Comparison of ENCODE assay signal across 8 mouse cellular contexts in genomic region chr4:44292534-44292933, GRCm38 (mm10). TPM values are rescaled to one million over a fixed set of nuclear protein-coding genes. Genes with fewer than 3 reads are reported as not detected.
DNase-seq lines count a peak whose midpoint lies in the region; TF ChIP-seq lines count a peak whose summit lies in the region.
"Had no signal": no experiment of that assay in that cellular context is flagged by ENCODE, and none has a peak within 500 bp of the region (broad histone marks: within the 10 kb centered on the region; RNA-seq: fewer than 3 reads in every experiment).

No protein-coding gene starts in this region.

- H3K27ac ChIP-seq in cortical plate, adult 2 months (ENCODE audit: insufficient read depth, low read length): no peak overlapping the region
- H3K27ac ChIP-seq: limb, embryonic 12.5 days had no signal

- peaks cover 3% of the 10 kb centered on the region for H3K4me1 ChIP-seq in cortical plate, adult 2 months (ENCODE audit: control insufficient read depth, insufficient read depth, low read length)
- H3K4me1 ChIP-seq: limb, embryonic 12.5 days had no signal

- TF ChIP-seq POLR2A in cortical plate, adult 2 months (IDR thresholded peaks at IDR 0.05; ENCODE audit: extremely low read depth, insufficient read depth, low read length): no peak

- TF ChIP-seq CTCF in cortical plate, adult 2 months (IDR thresholded peaks at IDR 0.05; ENCODE audit: extremely low read depth, insufficient read depth, low read length): peak; percentile 64

- no peak overlapping the region for H3K4me3 ChIP-seq in cortical plate, adult 2 months (ENCODE audit: insufficient read depth, low read length)
- H3K4me3 ChIP-seq: limb, embryonic 12.5 days had no signal

- peak; percentile 72 for DNase-seq in ES-CJ7 (ENCODE audit: low read depth, low spot score)
- peak; percentile 75 for DNase-seq in ZHBTc4 (ENCODE audit: low read depth, low spot score)
- peak; percentile 9 for DNase-seq in gastrocnemius, postnatal 10 days
- peak; percentile 59 to 68 for DNase-seq in kidney, postnatal 36 days
- DNase-seq in lung, adult 18-20 months: peak; percentile 9 to 46
- DNase-seq in retina, postnatal 1 day: peak; percentile 81

RNA-seq across cellular contexts. Expression of gene Melk, which starts 8.1 kb away (rescaled TPM):
- polyA plus RNA-seq in cortical plate, adult 2 months (2012; rRNA removed): 0.79 and 1.0 TPM in 2 replicates
- total RNA-seq in gastrocnemius, postnatal 10 days (2021): 1 to 10 TPM; 3.7 to 5.0 TPM

RNA-seq across cellular contexts. Expression of gene Rnf38, which starts 58.9 kb away (rescaled TPM):
- polyA plus RNA-seq in cortical plate, adult 2 months (2012; rRNA removed): 68.4 and 71.8 TPM in 2 replicates
- 10 to 100 TPM; 18.8 to 27.7 TPM for total RNA-seq in gastrocnemius, postnatal 10 days (2021)

Comparison
In these comparisons a context has a peak if more than half of its experiments do, and no peak if none do; other contexts are left out.
1. DNase-seq: peak in every context shown above with its lines; median percentile 81 in retina, postnatal 1 day; 75 in ZHBTc4; 72 in ES-CJ7; 64 in kidney, postnatal 36 days; 28 in lung, adult 18-20 months; 9 in gastrocnemius, postnatal 10 days.